ENCODE assay signal across 9 mouse cellular contexts in genomic region chr11:35980411-35980917, GRCm38 (mm10). TPM values are rescaled to one million over a fixed set of nuclear protein-coding genes. Genes with fewer than 3 reads are reported as not detected.
DNase-seq lines count a peak whose midpoint lies in the region; ATAC-seq and TF ChIP-seq lines count a peak whose summit lies in the region.
"Had no signal": no experiment of that assay in that cellular context is flagged by ENCODE, and none has a peak within 500 bp of the region (broad histone marks: within the 10 kb centered on the region; RNA-seq: fewer than 3 reads in every experiment).

Gene Wwc1, minus strand, starts transcription at chr11:35980527.

- H3K27me3 ChIP-seq in E14TG2a.4 (ENCODE audit: insufficient read depth, low read length) = peaks cover 51% of the 10 kb centered on the region
- H3K27me3 ChIP-seq in forebrain, embryonic 10.5 days (ENCODE audit: poor library complexity, severe bottlenecking) = peaks cover 76% of the 10 kb centered on the region
- H3K27me3 ChIP-seq in hindbrain, embryonic 14.5 days (ENCODE audit: control insufficient read depth, insufficient read depth, low read length) = no peaks in the 10 kb centered on the region; the same call in 1 of the 2 replicates

- peaks cover 66% of the 10 kb centered on the region for H3K4me1 ChIP-seq in E14TG2a.4 (replicated peaks; ENCODE audit: low read depth, low read length)
- peaks cover 62% of the 10 kb centered on the region for H3K4me1 ChIP-seq in forebrain, embryonic 10.5 days
- H3K4me1 ChIP-seq in hindbrain, embryonic 14.5 days (replicated peaks; ENCODE audit: control insufficient read depth, insufficient read depth, low read length) = peaks cover 23% of the 10 kb centered on the region

- no peak for DNase-seq in adrenal gland, adult 8-10 months
- peak; percentile 75 for DNase-seq in forebrain, embryonic 10.5 days (ENCODE audit: extremely low spot score, low spot score)
- peak; percentile 65 for DNase-seq in hindbrain, embryonic 14.5 days (ENCODE audit: low spot score)
- DNase-seq in layer of hippocampus, postnatal 36 days = peak; percentile 73 to 74
- peak; percentile 78 for DNase-seq in lung, postnatal 25 days (ENCODE audit: low spot score)
- peak; percentile 47 to 56 for DNase-seq in right cerebral cortex, postnatal 36 days (ENCODE audit: low spot score in 2 of 2)
- DNase-seq in natural killer cell, adult 2 months (ENCODE audit: low spot score in 2 of 2) = no peak

- H3K9ac ChIP-seq in hindbrain, embryonic 14.5 days = peak within 1 kb of the TSS; percentile 73

- H3K9me3 ChIP-seq in E14TG2a.4 (ENCODE audit: low read length) = no peaks in the 10 kb centered on the region
- H3K9me3 ChIP-seq in forebrain, embryonic 10.5 days = no peaks in the 10 kb centered on the region
- H3K9me3 ChIP-seq in hindbrain, embryonic 14.5 days (ENCODE audit: control insufficient read depth, low read length) = no peaks in the 10 kb centered on the region

- H3K36me3 ChIP-seq in E14TG2a.4 (ENCODE audit: insufficient read depth, low read length) = no peaks in the 10 kb centered on the region; the same call in 1 of the 2 replicates
- H3K36me3 ChIP-seq in forebrain, embryonic 10.5 days (replicated peaks) = no peaks in the 10 kb centered on the region
- H3K36me3 ChIP-seq in hindbrain, embryonic 14.5 days (replicated peaks; ENCODE audit: control insufficient read depth, insufficient read depth) = no peaks in the 10 kb centered on the region

- TF ChIP-seq CTCF in E14TG2a.4 (conservative IDR thresholded peaks at IDR 0.05; ENCODE audit: low read length) = no peak

- H3K27ac ChIP-seq in forebrain, embryonic 10.5 days = peak within 1 kb of the TSS; percentile 90
- peak within 1 kb of the TSS; percentile 70 for H3K27ac ChIP-seq in hindbrain, embryonic 14.5 days

- WGBS in forebrain, embryonic 10.5 days = 4% methylated on average over 47 of the region's 47 CpGs
- WGBS in hindbrain, embryonic 14.5 days = under 1% methylated on average over 34 of the region's 47 CpGs

- peak; percentile 70 for ATAC-seq in hindbrain, embryonic 14.5 days (ENCODE audit: low FRiP score)

- H3K4me2 ChIP-seq in hindbrain, embryonic 14.5 days (replicated peaks) = peak within 1 kb of the TSS; percentile 68

- peak within 1 kb of the TSS; percentile 89 for H3K4me3 ChIP-seq in E14TG2a.4 (replicated peaks; ENCODE audit: low read length)
- H3K4me3 ChIP-seq in forebrain, embryonic 10.5 days = peak within 1 kb of the TSS; percentile 84
- H3K4me3 ChIP-seq in hindbrain, embryonic 14.5 days (replicated peaks; ENCODE audit: low read length) = peak within 1 kb of the TSS; percentile 78

RNA-seq across cellular contexts. Expression of gene Wwc1, which starts in this region (rescaled TPM):
- total RNA-seq in adrenal gland, adult 8-10 months (2022) = 100 to 1,000 TPM in 3 of 4 experiments, 10 to 100 TPM in 1; 98.7 to 129 (median 104) TPM
- polyA plus RNA-seq in forebrain, embryonic 10.5 days (2016; fragmentation: Nextera tagmentation; extraction: Ambion mirVana) = 4.2 and 4.9 TPM in 2 replicates
- polyA plus RNA-seq in hindbrain, embryonic 14.5 days (2014; fragmentation: Nextera tagmentation; extraction: Ambion mirVana) = 9.3 and 10.1 TPM in 2 replicates
- 100 to 1,000 TPM; 103 to 104 TPM for total RNA-seq in layer of hippocampus, postnatal 36 days (2021)
- total RNA-seq: common myeloid progenitor, adult 5-6 weeks had no signal

Comparison
In these comparisons a context has a peak if more than half of its experiments do, and no peak if none do; other contexts are left out.
1. DNase-seq: peak in forebrain, embryonic 10.5 days (single experiment), hindbrain, embryonic 14.5 days (single experiment), layer of hippocampus, postnatal 36 days (2 of 2), lung, postnatal 25 days (single experiment) and right cerebral cortex, postnatal 36 days (2 of 2); none in adrenal gland, adult 8-10 months (single experiment) and natural killer cell, adult 2 months (0 of 2).
2. Peak in every context shown above with its lines, with median percentiles within 50 percentile points of each other: H3K4me3 ChIP-seq.